Mouse (Mus musculus) left cerebral cortex, postnatal 10 days (tissue): ENCODE data around the gene Ak4. TPM values are rescaled to one million over a fixed set of nuclear protein-coding genes. Genes with fewer than 3 reads are reported as not detected.

ENCODE experiments used
- DNase-seq, 2 experiments: peaks; one replicate each; pipeline ENCODE4 v3.0.0; 2021 to 2022; ENCODE audit warnings: low spot score in 2 of 2, mixed read lengths in 1 of 2; ENCODE audit errors: extremely low spot score in 1 of 2
- intact Hi-C: fragments of 180-260 bp; cut with DNase I; formaldehyde crosslinking; loops from one replicate; pipeline ENCODE4 v1.15.1; 2025
- total RNA-seq, 2 experiments: library from RNA; stranded (reverse); gene quantifications; 2 replicates each; pipeline ENCODE4 v1.2.3; 2021

The Ak4 gene
- total RNA-seq, 2 experiments from 2014 or later = 18.7 to 22.0 TPM

- intact Hi-C loops = no loop called here
- no peak for DNase-seq
Measured at GRCm38 (mm10) chr4:101449344-101449743, 30.3 kb downstream of the Ak4 start.

DNA sequence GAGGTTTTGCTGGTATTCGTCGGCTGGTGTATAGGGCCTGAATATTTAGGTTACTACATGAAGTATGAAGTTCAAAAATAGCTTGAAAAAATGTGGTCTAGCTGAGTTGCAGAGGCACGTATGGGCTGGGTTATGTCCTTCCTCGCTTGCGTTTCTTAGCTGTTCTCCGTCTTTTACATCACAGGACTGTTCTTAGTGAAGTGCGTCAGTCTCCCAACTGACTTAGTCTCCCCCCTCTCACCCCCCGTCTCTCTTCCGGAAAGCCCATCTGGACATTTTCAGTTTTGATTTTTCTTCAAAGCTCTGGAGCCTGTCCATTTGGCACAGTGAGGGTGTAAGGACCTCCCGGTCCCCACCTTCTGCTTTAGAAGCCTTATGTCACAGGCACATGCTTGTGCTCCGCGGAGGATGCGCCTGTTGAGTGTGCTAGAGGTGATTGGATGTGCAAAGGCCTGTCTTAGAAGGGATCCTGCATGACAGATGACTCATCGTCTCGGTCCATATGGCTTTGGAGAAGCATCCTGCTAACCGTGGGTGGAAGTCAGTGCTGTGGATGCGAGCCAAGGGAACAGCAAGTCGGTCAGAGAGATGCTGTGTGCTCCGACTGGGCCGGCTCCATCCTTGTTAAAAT lies 31.2 kb downstream of the Ak4 start:
- intact Hi-C loops = no loop called here

DNA sequence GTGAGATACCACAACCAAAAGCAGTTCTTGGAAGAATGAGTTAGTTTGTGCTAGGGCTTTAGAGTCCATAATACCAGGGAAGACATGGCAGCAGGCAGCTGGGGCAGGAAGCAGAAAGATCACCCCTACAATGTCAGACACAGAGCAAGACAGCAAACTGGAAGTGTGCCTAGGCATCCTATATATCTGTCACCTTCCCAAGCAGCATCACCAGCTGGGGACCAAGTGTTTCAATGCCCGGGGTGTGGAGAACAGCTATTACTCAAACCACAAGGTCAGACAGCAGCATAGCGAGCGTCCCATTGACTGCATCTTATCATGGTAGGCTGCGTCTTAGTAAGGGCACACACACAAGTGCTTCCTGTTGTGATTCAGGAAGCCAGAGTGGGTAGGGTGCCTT lies 32.0 kb downstream of the Ak4 start:
- DNase-seq = no peak
- intact Hi-C loops = no loop called here

More for the DNA sequence above, 31.2 kb downstream of the Ak4 start:
- peak; percentile 78 to 84 for DNase-seq

- no peak for DNase-seq
- intact Hi-C loops = no loop called here
Measured at GRCm38 (mm10) chr4:101452829-101453228, 33.8 kb downstream of the Ak4 start.

DNA sequence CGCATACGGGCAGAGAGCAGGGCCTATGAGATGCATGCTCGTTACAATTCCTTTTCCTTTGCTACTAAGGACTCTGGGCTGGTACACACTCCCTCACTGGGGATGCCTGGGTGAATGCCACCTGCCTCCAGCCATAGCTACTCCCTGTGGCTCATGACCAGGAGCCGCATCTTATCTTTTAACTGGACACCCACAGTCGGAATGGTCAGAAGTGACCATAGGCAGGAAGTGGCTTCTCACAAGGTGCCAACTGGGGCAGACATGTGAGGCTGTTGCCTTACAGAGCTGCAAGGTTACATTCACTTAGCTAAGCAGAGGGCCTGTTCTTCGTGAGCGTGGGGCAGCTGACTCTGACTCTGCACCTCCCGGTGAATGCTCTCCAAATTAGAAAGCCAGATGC lies 38.1 kb downstream of the Ak4 start:
- intact Hi-C loops = no loop called here
- no peak for DNase-seq

DNA sequence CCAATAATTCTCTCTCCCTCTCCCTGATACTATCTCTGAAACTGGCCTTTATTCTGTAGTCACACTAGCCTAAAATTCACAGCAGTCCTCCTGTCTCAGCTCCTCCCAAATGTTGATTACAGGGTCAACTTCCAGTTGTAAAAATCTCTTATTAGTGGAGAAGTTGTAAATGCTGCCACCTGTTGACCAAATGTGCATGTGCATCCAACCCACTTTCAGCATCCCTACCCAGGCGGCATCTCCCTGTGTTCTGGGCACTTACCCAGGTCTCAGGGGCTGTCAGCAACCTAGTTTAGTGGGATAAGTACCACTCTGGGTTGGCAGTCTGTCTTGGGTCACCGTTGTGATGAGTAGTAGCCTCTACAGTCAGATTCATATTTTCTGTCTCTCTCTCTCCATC lies 39.3 kb downstream of the Ak4 start:
- intact Hi-C loops = no loop called here

DNA sequence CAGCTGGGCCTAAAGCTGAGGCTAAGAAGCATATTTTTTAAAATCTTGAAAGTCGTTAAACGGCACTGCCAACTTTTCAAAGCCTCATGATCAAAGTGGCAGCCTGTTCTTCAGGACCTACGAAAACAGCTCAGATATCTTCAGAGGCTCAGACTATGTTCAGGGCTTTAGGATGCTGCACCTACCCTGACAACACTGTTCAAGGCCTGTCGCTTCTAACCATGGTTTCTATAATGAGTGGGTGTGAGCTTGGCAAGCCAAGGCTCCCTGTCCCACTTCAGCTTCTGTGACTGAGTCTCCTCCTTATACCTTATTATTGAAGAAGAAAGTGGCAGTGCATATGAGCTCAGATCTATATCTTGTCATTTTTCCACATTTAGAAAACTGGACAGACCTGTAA lies 40.3 kb downstream of the Ak4 start:
- intact Hi-C loops = no loop called here
- DNase-seq = no peak

More for the DNA sequence above, 39.3 kb downstream of the Ak4 start:
- peak in 1 of 2 experiments; percentile 51 for DNase-seq

- no peak for DNase-seq
- intact Hi-C loops = no loop called here
Measured at GRCm38 (mm10) chr4:101460114-101460513, 41.0 kb downstream of the Ak4 start.

- no peak for DNase-seq
- intact Hi-C loops = no loop called here
Measured at GRCm38 (mm10) chr4:101462065-101462464, 43.0 kb downstream of the Ak4 start.

GRCm38 (mm10) chr4:101466264-101466663 lies 47.2 kb downstream of the Ak4 start:
- DNase-seq = no peak
- intact Hi-C loops = no loop called here

- intact Hi-C loops = no loop called here
- DNase-seq = no peak
Measured at GRCm38 (mm10) chr4:101469242-101469641, 50.2 kb downstream of the Ak4 start.

DNA sequence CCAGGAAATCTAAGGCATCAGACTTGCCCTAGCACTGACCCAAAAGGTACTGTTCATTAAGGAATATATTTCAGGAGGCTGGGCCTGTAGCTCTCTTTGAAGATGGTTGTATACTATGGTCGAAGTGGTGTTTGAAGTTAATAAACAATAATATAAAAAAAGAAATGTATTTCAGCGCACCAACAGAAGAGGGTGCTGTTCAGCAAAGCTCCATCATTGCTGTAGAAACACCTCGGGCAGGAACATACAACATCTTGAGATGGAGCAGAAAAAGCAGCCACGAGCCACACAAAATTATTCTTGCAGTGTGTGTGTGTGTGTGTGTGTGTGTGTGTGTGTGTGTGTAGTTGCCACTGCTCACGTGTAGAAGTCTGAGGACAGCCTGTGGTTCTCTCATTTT lies 51.5 kb downstream of the Ak4 start:
- DNase-seq = no peak
- intact Hi-C loops = no loop called here

GRCm38 (mm10) chr4:101472767-101473166 lies 53.7 kb downstream of the Ak4 start:
- intact Hi-C loops = no loop called here
- DNase-seq = no peak

DNA sequence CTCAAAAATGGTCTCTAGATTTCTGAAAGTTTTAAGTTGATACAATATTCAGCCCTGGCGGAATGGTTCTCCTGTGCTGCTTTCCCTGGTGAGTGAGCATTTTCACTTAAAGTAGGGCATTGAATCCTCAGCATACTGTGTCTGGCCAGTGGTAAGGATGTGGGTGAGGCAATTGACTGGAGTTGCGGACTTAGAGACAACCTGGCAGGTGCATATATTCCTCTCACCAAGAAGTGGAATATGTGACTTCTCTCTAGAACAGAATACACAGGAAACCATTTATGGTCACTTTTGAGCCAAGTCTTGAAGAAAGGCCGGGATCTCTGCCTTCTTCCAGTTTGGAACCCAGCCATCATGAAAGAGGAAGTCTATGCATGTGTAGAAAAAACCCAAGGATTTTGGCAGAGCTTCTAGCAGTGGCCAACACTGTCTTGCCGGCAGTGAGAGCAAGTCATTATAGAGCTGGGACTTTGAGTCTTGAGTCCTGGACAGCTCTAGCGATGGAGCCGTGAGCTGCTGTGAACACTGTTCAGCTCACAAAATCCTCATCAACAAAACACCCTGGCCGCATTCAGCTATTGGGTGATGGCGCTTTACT lies 71.3 kb downstream of the Ak4 start:
- intact Hi-C loops = no loop called here
- no peak for DNase-seq

- no peak for DNase-seq
- intact Hi-C loops = no loop called here
Measured at GRCm38 (mm10) chr4:101491704-101492103, 72.6 kb downstream of the Ak4 start.

GRCm38 (mm10) chr4:101493611-101494197 lies 74.6 kb downstream of the Ak4 start:
- no peak for DNase-seq
- intact Hi-C loops = no loop called here

- intact Hi-C loops = no loop called here
- DNase-seq = no peak
Measured at GRCm38 (mm10) chr4:101496188-101496533, 77.1 kb downstream of the Ak4 start.

- intact Hi-C loops = no loop called here
- DNase-seq = peak in 1 of 2 experiments; percentile 68
Measured at GRCm38 (mm10) chr4:101496534-101497237, 77.6 kb downstream of the Ak4 start, which contains the start of gene Dnajc6. Gene Dnajc6, plus strand, starts transcription at chr4:101496648.

- intact Hi-C loops = no loop called here
- peak in 1 of 2 experiments; percentile 41 for DNase-seq
Measured at GRCm38 (mm10) chr4:101497336-101497735, 78.3 kb downstream of the Ak4 start.

GRCm38 (mm10) chr4:101504470-101505007 lies 85.5 kb downstream of the Ak4 start:
- intact Hi-C loops = no loop called here

More at GRCm38 (mm10) chr4:101504470-101505007, 85.5 kb downstream of the Ak4 start:
- no peak for DNase-seq
